Mouse (Mus musculus) CH12.LX (cell line): ENCODE data around the gene Arsb. TPM values are rescaled to one million over a fixed set of nuclear protein-coding genes. Genes with fewer than 3 reads are reported as not detected.

Experiments
- DNase-seq: peaks from one replicate; pipeline ENCODE4 v3.0.0-alpha.2; 2013; ENCODE audit errors: extremely low read depth
- H3K27ac ChIP-seq: 2 replicates; pipeline ENCODE4 v1.5.1; 2012; ENCODE audit warnings: low read depth, mild to moderate bottlenecking, control low read depth, moderate library complexity; ENCODE audit not compliant: insufficient read depth
- H3K27me3 ChIP-seq: replicated peaks from 2 replicates; pipeline ENCODE3; 2012; ENCODE audit warnings: inconsistent platforms
- H3K36me3 ChIP-seq, 2 experiments: replicated peaks in 1 of 2; 2 replicates each; pipeline versions ENCODE3 to v1.6.1; 2012; ENCODE audit warnings: inconsistent platforms in 1 of 2, low read length in 1 of 2, mild to moderate bottlenecking in 1 of 2, mixed read lengths in 1 of 2, moderate library complexity in 1 of 2; ENCODE audit not compliant: control insufficient read depth in 1 of 2, insufficient read depth in 1 of 2
- H3K4me1 ChIP-seq, 2 experiments: 2 replicates each; pipeline ENCODE4 v1.6.1; 2012; ENCODE audit warnings: inconsistent platforms in 1 of 2, moderate library complexity in 1 of 2; ENCODE audit not compliant: insufficient read depth in 2 of 2, control insufficient read depth in 1 of 2
- H3K4me2 ChIP-seq: 2 replicates; pipeline ENCODE4 v1.6.1; 2012; ENCODE audit warnings: low read depth, mild to moderate bottlenecking, control low read depth; ENCODE audit not compliant: poor library complexity, insufficient read depth, severe bottlenecking
- H3K4me3 ChIP-seq, 3 experiments: fragments of 150-350 bp in 1 of 3; sonication (generic) in 1 of 3; replicated peaks in 1 of 3; 2 replicates each; pipeline versions ENCODE3 to v1.5.1; 2011 to 2012; ENCODE audit warnings: low read depth in 2 of 3, low read length in 2 of 3, mild to moderate bottlenecking in 2 of 3, moderate library complexity in 2 of 3, control low read depth in 1 of 3, improper control_type of control experiment in 1 of 3, inconsistent platforms in 1 of 3, mixed read lengths in 1 of 3; ENCODE audit not compliant: poor library complexity in 1 of 3
- H3K79me2 ChIP-seq: replicated peaks from 2 replicates; pipeline ENCODE4 v1.6.1; 2012; ENCODE audit warnings: mild to moderate bottlenecking, moderate library complexity; ENCODE audit not compliant: control insufficient read depth, poor library complexity, insufficient read depth, severe bottlenecking; ENCODE audit errors: extremely low read depth
- H3K9ac ChIP-seq: 2 replicates; pipeline ENCODE4 v1.6.1; 2012; ENCODE audit warnings: low read depth, mild to moderate bottlenecking, control low read depth, moderate library complexity; ENCODE audit not compliant: insufficient read depth
- H3K9me3 ChIP-seq: replicated peaks from 2 replicates; pipeline ENCODE3; 2012; ENCODE audit warnings: low read length, inconsistent platforms, mixed read lengths
- CTCF ChIP-seq, 2 experiments: IDR thresholded peaks in 1 of 2; conservative IDR thresholded peaks in 1 of 2; 2 replicates each; pipeline ENCODE4 v1.5.1; 2011 to 2012; ENCODE audit warnings: low read depth in 2 of 2, low read length in 2 of 2, improper control_type of control experiment in 1 of 2, inconsistent platforms in 1 of 2, mild to moderate bottlenecking in 1 of 2, moderate library complexity in 1 of 2
- ELF1 ChIP-seq: IDR thresholded peaks from 2 replicates; pipeline ENCODE4 v1.6.1; 2014; ENCODE audit warnings: low read depth, mild to moderate bottlenecking, inconsistent platforms, low read length, improper control_type of control experiment
- EP300 ChIP-seq: IDR thresholded peaks from 2 replicates; pipeline ENCODE4 v1.6.1; 2011; ENCODE audit warnings: low read length, improper control_type of control experiment
- ETS1 ChIP-seq: conservative IDR thresholded peaks from 2 replicates; pipeline ENCODE4 v1.6.1; 2012; ENCODE audit warnings: low read depth, mild to moderate bottlenecking, inconsistent platforms, low read length, improper control_type of control experiment, moderate library complexity
- GABPA ChIP-seq: IDR thresholded peaks from 2 replicates; pipeline ENCODE4 v1.6.1; 2012; ENCODE audit warnings: low read depth, low read length, improper control_type of control experiment, inconsistent platforms; ENCODE audit not compliant: insufficient replicate concordance
- HCFC1 ChIP-seq: IDR thresholded peaks from 2 replicates; pipeline ENCODE4 v1.6.1; 2012; ENCODE audit warnings: low read depth, mild to moderate bottlenecking, inconsistent platforms, low read length, improper control_type of control experiment
- IRF4 ChIP-seq: IDR thresholded peaks from 2 replicates; pipeline ENCODE4 v1.6.1; 2014; ENCODE audit warnings: low read depth, mild to moderate bottlenecking, inconsistent platforms, low read length, improper control_type of control experiment
- JUN ChIP-seq: IDR thresholded peaks from 2 replicates; pipeline ENCODE4 v1.6.1; 2011; ENCODE audit warnings: low read depth, mild to moderate bottlenecking, low read length, improper control_type of control experiment, moderate library complexity; ENCODE audit not compliant: insufficient read depth
- JUND ChIP-seq: conservative IDR thresholded peaks from 2 replicates; pipeline ENCODE4 v1.6.1; 2011; ENCODE audit warnings: low read depth, low read length, improper control_type of control experiment
- MAFK ChIP-seq: IDR thresholded peaks from 2 replicates; pipeline ENCODE4 v1.6.1; 2011; ENCODE audit warnings: low read length, improper control_type of control experiment; ENCODE audit not compliant: insufficient replicate concordance
- MAZ ChIP-seq: IDR thresholded peaks from 2 replicates; pipeline ENCODE4 v1.6.1; 2012; ENCODE audit warnings: low read depth, mild to moderate bottlenecking, inconsistent platforms, low read length, improper control_type of control experiment, moderate library complexity
- MEF2A ChIP-seq: IDR thresholded peaks from 2 replicates; pipeline ENCODE4 v1.6.1; 2014; ENCODE audit warnings: low read depth, mild to moderate bottlenecking, inconsistent platforms, low read length, improper control_type of control experiment, borderline replicate concordance
- MXI1 ChIP-seq: IDR thresholded peaks from 2 replicates; pipeline ENCODE4 v1.6.1; 2011; ENCODE audit warnings: mild to moderate bottlenecking, low read depth, low read length, improper control_type of control experiment
- MYC ChIP-seq: IDR thresholded peaks from 2 replicates; pipeline ENCODE4 v1.6.1; 2011; ENCODE audit warnings: low read depth, mild to moderate bottlenecking, improper control_type of control experiment, low read length
- NELFE ChIP-seq: IDR thresholded peaks from 2 replicates; pipeline ENCODE4 v1.6.1; 2011; ENCODE audit warnings: low read depth, low read length, improper control_type of control experiment
- NRF1 ChIP-seq: IDR thresholded peaks from 2 replicates; pipeline ENCODE4 v1.6.1; 2014; ENCODE audit warnings: low read depth, mild to moderate bottlenecking, inconsistent platforms, low read length, improper control_type of control experiment, moderate library complexity
- POLR2A ChIP-seq: IDR thresholded peaks from 2 replicates; pipeline ENCODE4 v1.6.1; 2011; ENCODE audit warnings: low read depth, mild to moderate bottlenecking, improper control_type of control experiment, low read length
- POLR2AphosphoS2 ChIP-seq: IDR thresholded peaks from 2 replicates; pipeline ENCODE4 v1.6.1; 2011; ENCODE audit warnings: low read depth, low read length, improper control_type of control experiment
- RAD21 ChIP-seq: IDR thresholded peaks from 2 replicates; pipeline ENCODE4 v1.6.1; 2011; ENCODE audit warnings: low read depth, mild to moderate bottlenecking, low read length, improper control_type of control experiment, moderate library complexity
- RCOR1 ChIP-seq: conservative IDR thresholded peaks from 2 replicates; pipeline ENCODE4 v1.6.1; 2012; ENCODE audit warnings: low read depth, mild to moderate bottlenecking, inconsistent platforms, low read length, improper control_type of control experiment
- SIN3A ChIP-seq: IDR thresholded peaks from 2 replicates; pipeline ENCODE4 v1.6.1; 2012; ENCODE audit warnings: low read length, improper control_type of control experiment, inconsistent platforms
- SMC3 ChIP-seq: IDR thresholded peaks from 2 replicates; pipeline ENCODE4 v1.6.1; 2011; ENCODE audit warnings: low read depth, low read length, improper control_type of control experiment
- TBP ChIP-seq: conservative IDR thresholded peaks from 2 replicates; pipeline ENCODE4 v1.6.1; 2011; ENCODE audit warnings: low read depth, low read length, improper control_type of control experiment
- TCF12 ChIP-seq: IDR thresholded peaks from 2 replicates; pipeline ENCODE4 v1.6.1; 2014; ENCODE audit warnings: low read depth, mild to moderate bottlenecking, inconsistent platforms, low read length, improper control_type of control experiment
- UBTF ChIP-seq: IDR thresholded peaks from 2 replicates; pipeline ENCODE4 v1.6.1; 2012; ENCODE audit warnings: low read depth, mild to moderate bottlenecking, inconsistent platforms, low read length, improper control_type of control experiment, moderate library complexity
- USF1 ChIP-seq: IDR thresholded peaks from 2 replicates; pipeline ENCODE4 v1.6.1; 2014; ENCODE audit warnings: low read depth, mild to moderate bottlenecking, inconsistent platforms, low read length, improper control_type of control experiment
- USF2 ChIP-seq: conservative IDR thresholded peaks from 2 replicates; pipeline ENCODE4 v1.6.1; 2011; ENCODE audit warnings: low read depth, low read length, improper control_type of control experiment
- ZC3H11A ChIP-seq: IDR thresholded peaks from 2 replicates; pipeline ENCODE4 v1.6.1; 2012; ENCODE audit warnings: low read depth, mild to moderate bottlenecking, inconsistent platforms, low read length, improper control_type of control experiment
- ZKSCAN1 ChIP-seq: IDR thresholded peaks from 2 replicates; pipeline ENCODE4 v1.6.1; 2012; ENCODE audit warnings: low read depth, inconsistent platforms, low read length, improper control_type of control experiment, borderline replicate concordance
- ZMIZ1 ChIP-seq: IDR thresholded peaks from 2 replicates; pipeline ENCODE4 v1.6.1; 2012; ENCODE audit warnings: low read depth, mild to moderate bottlenecking, inconsistent platforms, low read length, improper control_type of control experiment
- ZNF384 ChIP-seq: IDR thresholded peaks from 2 replicates; pipeline ENCODE4 v1.6.1; 2012; ENCODE audit warnings: low read depth, low read length, improper control_type of control experiment, inconsistent platforms
- dilution Hi-C: fragments of 300-500 bp; cut with MboI; formaldehyde crosslinking; loops from 2 replicates; pipeline ENCODE4 v1.14.3; 2020; ENCODE audit warnings: low sequenced_read_pairs; ENCODE audit not compliant: extremely low pct_unique_long_range_greater_than_20kb, extremely low pct_ligation_motif_present
- in situ Hi-C: fragments of 300-500 bp; cut with MboI; formaldehyde crosslinking; loops from 3 replicates; pipeline ENCODE4 v1.14.3; 2019; ENCODE audit warnings: low sequenced_read_pairs, low pct_ligation_motif_present, low pct_unique_long_range_greater_than_20kb, mixed read lengths
- polyA plus RNA-seq: library from polyadenylated mRNA; unstranded; fragments of >175 nt; gene quantifications from 2 replicates; pipeline ENCODE4 v1.2.1, GENCODE M21; 2012; ENCODE audit warnings: low read depth; ENCODE audit not compliant: insufficient read length
- total RNA-seq, 2 experiments: library from RNA; depleted of rRNA; stranded (reverse); fragments of 300-350 nt in 1 of 2; fragments of >200 nt in 1 of 2; gene quantifications; 2 replicates each; pipeline ENCODE4 v1.2.3; 2012 to 2014

Gene Arsb
- total and polyA plus RNA-seq, 3 experiments = 1.0 to 9.8 (median 2.0) TPM

GRCm38 (mm10) chr13:93752597-93753400, 18.6 kb upstream of the Arsb start:
- TF ChIP-seq RCOR1 (no peak), GABPA (no peak), POLR2AphosphoS2 (no peak), NELFE (no peak), USF2 (no peak), SMC3 (no peak), ELF1 (no peak), ZNF384 (no peak), TBP (no peak), MXI1 (no peak), POLR2A (no peak), RAD21 (no peak), TCF12 (no peak), MAZ (no peak), MYC (no peak), ZC3H11A (no peak), EP300 (no peak), MAFK (no peak), NRF1 (no peak), JUN (no peak)
- Histone ChIP-seq H3K4me1 (peaks cover 0 to 13% of the 10 kb centered on the region in 2 experiments; a peak in 2 of 4 replicates), H3K4me3 (no peak overlapping the region), H3K36me3 (no peaks in the 10 kb centered on the region), H3K79me2 (no peaks in the 10 kb centered on the region), H3K9ac (no peak overlapping the region), H3K9me3 (no peaks in the 10 kb centered on the region), H3K4me2 (no peak overlapping the region), H3K27ac (no peak overlapping the region), H3K27me3 (no peaks in the 10 kb centered on the region)
- dilution Hi-C loops (no loop called here), in situ Hi-C loops (no loop called here)
- DNase-seq = no peak

GRCm38 (mm10) chr13:93755084-93755483, 16.3 kb upstream of the Arsb start:
- H3K4me3 ChIP-seq = no peak overlapping the region
- no peak overlapping the region for H3K4me2 ChIP-seq
- TF ChIP-seq MEF2A (no peak), ZNF384 (no peak), SMC3 (no peak), ZKSCAN1 (no peak), IRF4 (no peak), ELF1 (no peak), NRF1 (no peak), UBTF (no peak), USF1 (no peak), MYC (no peak), JUND (no peak), ETS1 (no peak), CTCF (conservative IDR thresholded peaks at IDR 0.05 in 1 of 2, IDR thresholded peaks at IDR 0.05 in 1 of 2; ENCODE audit: low read depth in 2 of 2, low read length in 2 of 2) (no peak), RAD21 (no peak), ZMIZ1 (no peak), POLR2AphosphoS2 (no peak), HCFC1 (no peak), POLR2A (no peak), SIN3A (no peak), MAFK (no peak)
- DNase-seq = peak; percentile 8
- in situ Hi-C loops (no loop called here), dilution Hi-C loops (no loop called here)
- H3K9ac ChIP-seq = no peak overlapping the region
- peaks cover 0 to 13% of the 10 kb centered on the region in 2 experiments; a peak in 2 of 4 replicates for H3K4me1 ChIP-seq
- H3K79me2 ChIP-seq = no peaks in the 10 kb centered on the region
- H3K36me3 ChIP-seq = no peaks in the 10 kb centered on the region
- no peaks in the 10 kb centered on the region for H3K9me3 ChIP-seq
- H3K27ac ChIP-seq = no peak overlapping the region
- H3K27me3 ChIP-seq = no peaks in the 10 kb centered on the region
